Mouse (Mus musculus) kidney, postnatal 25 days (tissue): Measurements from ENCODE around the gene Irgq.
"Not testable (repeated sequence)": the region's sequence is repeated elsewhere in the genome, so short reads cannot be mapped to it uniquely, and the experiment has no call there.

Source experiments
- DNase-seq, 2 experiments: peaks; one replicate each; pipeline ENCODE4 v3.0.0; 2021; ENCODE audit warnings: mixed read lengths in 2 of 2

Irgq gene

GRCm38 (mm10) chr7:24516319-24516718 is 14.2 kb upstream of the Irgq start:
- peak in 1 of 2 experiments; percentile 44 for DNase-seq

- DNase-seq, result no peak
Measured at GRCm38 (mm10) chr7:24517077-24517476, 13.4 kb upstream of the Irgq start.

DNA sequence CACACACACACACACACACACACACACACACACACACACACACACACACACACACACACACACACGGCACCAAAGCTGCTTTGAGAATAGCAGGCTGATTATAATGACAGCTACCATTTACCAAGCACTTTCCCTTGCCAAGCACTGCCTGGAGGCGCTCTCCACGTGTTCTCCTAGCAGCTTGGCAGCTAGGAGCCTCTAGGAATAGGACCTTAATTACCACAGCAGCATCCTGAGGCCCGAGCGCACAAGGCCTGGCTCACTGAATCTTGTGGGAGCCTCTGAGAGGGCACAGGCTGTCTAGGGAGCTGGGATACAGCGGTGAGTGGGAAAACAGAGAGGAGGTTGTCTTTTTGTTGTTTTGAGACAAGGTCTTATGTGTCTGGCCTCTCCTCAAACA is 12.8 kb upstream of the Irgq start:
- DNase-seq, result no peak

DNA sequence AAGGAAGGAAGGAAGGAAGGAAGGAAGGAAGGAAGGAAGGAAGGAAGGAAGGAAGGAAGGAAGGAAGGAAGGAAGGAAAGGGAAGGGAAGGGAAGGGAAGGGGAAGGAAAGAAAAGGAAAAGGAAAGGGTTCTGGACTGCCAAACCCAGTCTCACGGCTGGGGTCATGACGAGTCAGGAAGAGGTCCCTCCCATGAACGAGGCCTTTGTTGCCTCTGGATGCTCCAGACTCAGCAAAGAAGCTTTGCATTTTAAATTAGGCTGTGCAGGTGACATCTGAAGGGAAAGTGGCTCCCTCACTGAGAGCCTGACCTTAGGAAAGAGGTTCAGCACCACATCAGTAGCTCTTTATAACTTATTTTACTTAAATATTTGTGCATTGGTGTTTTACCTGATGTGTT is 11.4 kb upstream of the Irgq start:
- no peak for DNase-seq

DNA sequence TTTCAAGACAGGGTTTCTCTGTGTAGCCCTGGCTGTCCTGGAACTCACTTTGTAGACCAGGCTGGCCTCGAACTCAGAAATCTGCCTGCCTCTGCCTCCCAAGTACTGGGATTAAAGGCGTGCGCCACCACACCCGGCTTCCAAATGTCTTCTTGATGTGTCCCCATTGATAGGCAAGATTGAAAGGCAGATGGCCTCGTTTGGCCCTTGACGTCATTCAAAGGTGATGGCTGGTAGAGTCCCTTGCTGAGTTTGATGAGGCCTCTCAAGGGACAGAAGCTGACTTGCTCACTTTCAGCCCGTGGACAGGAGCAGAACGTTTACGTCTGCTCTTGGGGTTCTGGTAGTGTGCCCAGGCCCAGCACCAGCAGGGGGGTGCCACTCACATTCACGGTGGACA is 10.4 kb upstream of the Irgq start:
- DNase-seq, result not testable (repeated sequence)

DNA sequence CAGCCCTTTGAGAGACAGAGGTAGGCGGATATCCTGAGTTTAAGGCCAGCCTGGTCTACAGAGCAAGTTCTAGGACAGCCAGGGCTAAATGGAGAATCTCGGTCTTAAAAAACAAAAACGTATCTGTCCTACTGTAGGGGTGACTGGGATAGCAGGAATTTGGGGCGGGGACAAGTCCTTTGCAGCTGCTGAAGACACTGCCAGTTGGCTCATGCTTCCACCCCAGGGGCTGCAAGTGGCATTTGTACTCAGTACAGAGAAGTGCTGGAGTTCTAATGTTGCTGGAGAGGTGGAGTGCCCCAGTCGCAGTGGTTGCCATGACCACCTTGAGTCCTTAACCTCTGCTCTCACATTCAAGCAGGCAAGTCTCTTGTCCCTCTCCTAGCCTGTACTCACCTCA is 7.7 kb upstream of the Irgq start:
- DNase-seq, result no peak

DNA sequence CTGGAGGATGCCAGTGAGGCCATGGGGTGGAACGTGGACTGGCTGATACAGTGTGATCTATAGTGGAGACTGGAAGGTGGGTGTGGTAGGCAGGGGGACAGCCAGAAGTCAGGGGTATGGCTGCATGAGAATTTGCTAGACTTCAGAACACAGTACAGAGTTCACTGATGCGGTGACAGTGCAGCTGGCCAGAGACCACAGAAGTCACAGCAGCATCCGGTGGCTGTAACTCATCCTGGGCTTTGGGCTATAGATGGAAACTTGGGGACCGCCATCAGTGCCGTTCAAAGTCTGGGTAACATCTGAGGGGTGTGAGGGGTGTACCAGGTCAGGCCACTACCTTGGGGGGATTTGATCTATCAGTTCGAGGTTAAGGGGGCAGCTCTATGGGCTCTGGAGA is 6.8 kb upstream of the Irgq start:
- no peak for DNase-seq

- DNase-seq, result no peak
Measured at GRCm38 (mm10) chr7:24524978-24525377, 5.5 kb upstream of the Irgq start.

- no peak for DNase-seq
Measured at GRCm38 (mm10) chr7:24525686-24526420, 4.6 kb upstream of the Irgq start.

DNA sequence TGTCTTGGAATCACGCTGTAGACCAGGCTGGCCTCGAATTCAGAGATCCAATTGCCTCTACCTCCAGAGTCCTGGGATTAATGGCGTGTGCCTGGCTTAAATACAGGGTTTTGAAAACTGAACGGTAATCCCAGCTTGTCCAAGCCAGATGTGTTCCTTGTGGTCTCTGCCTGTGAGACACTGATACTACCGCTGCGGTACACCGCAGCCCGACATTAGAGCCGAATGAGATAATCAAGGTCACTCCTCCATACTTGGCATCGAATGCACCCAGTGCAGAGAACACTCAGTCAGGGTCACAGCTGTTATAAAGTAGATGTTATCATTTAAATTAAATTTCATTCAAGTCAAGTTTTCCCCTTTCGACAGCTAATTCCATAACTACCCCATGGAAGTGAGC is 1.6 kb upstream of the Irgq start:
- DNase-seq, result no peak

DNA sequence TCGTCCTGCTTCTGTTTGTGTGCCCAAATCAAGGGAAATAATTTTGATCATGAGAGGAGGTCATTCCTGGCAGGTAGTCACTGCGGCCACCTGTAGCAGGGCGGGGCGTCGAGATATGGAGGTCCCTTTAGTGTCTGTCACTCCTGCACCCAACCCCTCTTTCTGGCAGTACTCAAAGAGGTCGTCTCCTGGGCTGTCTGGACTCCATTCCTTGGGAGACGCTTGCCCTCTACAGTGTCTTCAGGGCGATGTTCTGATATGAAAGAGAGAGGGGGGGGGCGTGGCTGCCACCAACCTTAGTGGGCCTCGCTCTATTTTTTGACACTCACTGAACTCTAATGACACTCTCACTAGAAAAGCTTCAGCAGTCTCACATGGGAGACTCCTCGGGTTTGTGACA is 909 bp upstream of the Irgq start:
- DNase-seq, result no peak

DNA sequence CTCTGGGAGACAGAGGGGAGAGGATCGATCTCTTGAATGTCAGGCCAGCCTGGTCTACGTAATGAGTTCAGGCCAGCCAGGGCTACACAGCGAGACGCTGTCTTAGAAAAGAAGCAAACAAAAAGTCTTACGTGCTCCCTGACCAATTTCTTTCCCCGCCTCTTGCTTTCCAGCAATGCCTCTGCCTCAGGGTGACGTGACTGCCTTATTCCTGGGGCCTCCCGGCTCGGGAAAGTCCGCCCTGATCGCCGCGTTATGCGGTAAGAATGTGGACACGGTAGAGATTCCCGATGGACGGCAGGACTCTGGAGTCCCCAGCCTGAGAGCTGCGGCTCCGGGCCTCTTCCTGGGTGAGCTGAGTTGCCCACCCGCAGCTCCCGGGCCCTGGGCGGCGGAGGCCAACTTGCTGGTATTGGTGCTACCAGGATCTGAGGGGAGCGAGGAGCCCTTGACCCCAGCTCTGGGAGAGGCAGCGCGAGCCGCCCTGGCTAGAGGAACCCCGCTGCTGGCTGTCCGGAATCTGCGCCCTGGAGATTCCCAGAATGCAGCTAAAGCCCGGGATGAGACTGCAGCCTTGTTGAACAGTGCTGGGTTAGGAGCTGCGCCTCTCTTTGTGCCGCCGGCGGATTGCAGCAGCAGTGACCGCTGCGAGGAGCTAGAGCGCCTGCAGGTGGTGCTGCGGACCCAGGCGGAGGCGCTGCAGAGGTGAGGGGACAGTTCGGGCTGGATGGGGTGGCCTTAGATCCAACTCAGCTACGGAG is 902 bp downstream of the Irgq start:
- peak; percentile 75 to 84 for DNase-seq

- no peak for DNase-seq
Measured at GRCm38 (mm10) chr7:24533031-24533571, 2.6 kb downstream of the Irgq start.

DNA sequence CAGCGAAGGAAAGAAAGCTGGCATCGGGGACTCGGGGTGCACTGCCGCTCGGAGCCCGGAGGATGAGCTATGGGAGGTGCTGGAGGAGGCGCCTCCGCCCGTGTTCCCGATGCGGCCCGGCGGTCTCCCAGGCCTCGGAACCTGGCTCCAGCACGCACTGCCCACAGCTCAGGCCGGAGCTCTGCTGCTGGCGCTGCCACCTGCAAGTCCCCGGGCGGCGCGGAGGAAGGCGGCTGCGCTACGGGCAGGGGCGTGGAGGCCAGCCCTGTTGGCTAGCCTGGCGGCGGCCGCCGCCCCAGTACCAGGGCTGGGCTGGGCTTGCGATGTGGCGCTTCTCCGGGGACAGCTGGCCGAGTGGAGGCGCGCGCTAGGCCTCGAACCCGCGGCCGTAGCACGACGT is 3.3 kb downstream of the Irgq start:
- DNase-seq, result no peak

- DNase-seq, result no peak
Measured at GRCm38 (mm10) chr7:24534301-24534700, 3.8 kb downstream of the Irgq start.

DNA sequence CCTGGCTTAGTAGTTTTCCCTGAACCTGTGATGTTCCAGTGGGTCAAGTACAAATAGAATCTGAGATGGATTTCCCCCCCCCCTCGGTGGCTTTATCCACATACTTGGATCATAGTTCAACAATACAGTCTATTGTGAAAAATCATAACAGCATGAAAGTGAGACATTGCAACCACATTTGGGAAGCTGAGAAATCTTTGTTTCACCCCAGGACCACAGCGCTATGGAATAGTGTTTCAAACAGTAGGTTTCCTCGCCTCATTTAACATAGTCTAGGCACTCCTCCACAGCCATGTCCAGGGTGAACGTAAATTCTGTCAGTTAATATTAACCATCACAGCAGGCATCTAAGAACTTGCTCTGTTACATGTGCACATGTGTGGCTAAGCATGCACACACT is 6.6 kb downstream of the Irgq start:
- no peak for DNase-seq

DNA sequence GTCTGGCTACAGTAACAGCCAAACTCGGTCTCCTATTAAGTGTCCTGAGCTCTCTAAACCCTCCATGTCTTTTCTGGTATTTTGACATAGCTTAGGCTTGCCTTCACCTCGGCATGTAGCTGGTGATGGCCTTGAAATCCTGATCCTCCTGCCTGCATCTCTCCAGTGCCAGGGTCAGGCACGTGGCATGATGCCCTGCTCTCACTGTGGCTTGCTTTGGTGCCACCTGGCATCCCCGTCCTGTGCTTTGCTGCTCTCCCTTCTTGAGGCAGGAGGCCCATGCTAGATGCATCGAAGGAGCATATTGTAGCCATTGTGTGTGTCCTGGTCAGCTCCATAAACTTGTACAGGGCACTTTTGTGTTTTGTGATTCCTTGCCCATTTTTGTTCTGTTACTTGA is 7.1 kb downstream of the Irgq start:
- DNase-seq, result no peak

GRCm38 (mm10) chr7:24538154-24538553 is 7.7 kb downstream of the Irgq start:
- DNase-seq, result peak; percentile 59 to 77

GRCm38 (mm10) chr7:24538701-24539100 is 8.2 kb downstream of the Irgq start:
- no peak for DNase-seq

GRCm38 (mm10) chr7:24539686-24540085 is 9.2 kb downstream of the Irgq start:
- no peak for DNase-seq

DNA sequence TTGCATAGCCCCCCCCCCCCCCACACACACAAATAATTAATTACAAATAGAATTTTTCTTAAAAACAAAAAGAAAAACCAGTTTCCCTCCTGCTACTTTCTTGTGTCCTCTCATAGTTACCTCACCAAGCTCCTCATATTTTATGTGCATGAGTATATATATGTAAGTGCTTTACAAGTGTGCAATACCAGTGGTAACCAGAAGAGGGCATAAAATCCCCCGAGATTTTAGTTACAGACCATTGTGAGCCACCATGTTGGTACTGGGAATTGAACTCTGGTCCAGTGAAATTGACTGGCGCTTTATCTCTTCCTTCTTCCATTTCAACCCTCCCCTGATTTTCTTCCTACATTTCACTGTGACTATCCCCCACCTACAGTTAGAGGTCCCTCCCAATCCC is 14.0 kb downstream of the Irgq start:
- no peak for DNase-seq

DNA sequence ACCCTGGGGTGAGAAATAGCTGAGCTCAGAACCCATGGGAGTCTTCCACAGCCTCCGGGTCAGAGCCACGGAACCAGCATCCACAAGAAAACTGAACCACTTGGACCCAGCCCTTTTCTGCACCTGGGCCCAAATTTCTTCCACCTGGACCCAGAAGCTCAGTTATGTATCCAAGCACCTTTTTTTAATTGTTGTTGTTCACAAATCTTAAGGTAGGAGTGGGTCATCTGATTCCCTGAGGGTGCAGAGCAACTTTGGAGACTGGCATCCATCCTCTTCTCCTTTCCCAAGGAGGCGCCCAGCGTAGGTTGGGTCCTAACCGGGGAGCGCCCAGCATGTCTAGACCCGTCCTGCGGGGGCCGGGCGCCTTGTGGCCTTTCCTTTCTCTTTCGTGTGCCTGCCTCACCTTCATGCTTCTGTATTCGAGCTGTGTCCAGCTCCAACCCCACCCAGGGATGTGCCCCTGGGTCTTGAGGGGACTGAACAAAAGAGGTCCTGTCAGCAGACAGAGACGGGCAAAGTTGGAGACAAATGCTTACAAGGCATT is 15.7 kb downstream of the Irgq start, which contains the start of the genes Pinlyp and Xrcc1:
Pinlyp (minus strand) TSS at position 51 of the 547 bp plus-strand sequence.
Xrcc1 (plus strand) TSS at position 222 of the 547 bp plus-strand sequence.
- DNase-seq, result no peak

GRCm38 (mm10) chr7:24546634-24547389 is 16.3 kb downstream of the Irgq start:
- DNase-seq, result peak; percentile 99 to 100
